Mouse (Mus musculus): ENCODE results near the gene Cplx3. TPM values are rescaled to one million over a fixed set of nuclear protein-coding genes. Genes with fewer than 3 reads are reported as not detected.

Gene Cplx3
- polyA plus RNA-seq, 1 experiment from 2014 or later: not detected

- 87% methylated on average over 11 of the region's 11 CpGs for WGBS
- Histone ChIP-seq H3K27me3 (no peaks in the 10 kb centered on the region), H3K27ac (no peak overlapping the region), H3K4me3 (replicated peaks) (no peak overlapping the region), H3K4me1 (peaks cover 7% of the 10 kb centered on the region), H3K9ac (no peak overlapping the region), H3K36me3 (peaks cover 56% of the 10 kb centered on the region), H3K4me2 (no peak overlapping the region), H3K9me3 (replicated peaks) (no peaks in the 10 kb centered on the region)
- no peak for ATAC-seq (replicated peaks; ENCODE audit: low FRiP score)
Measured at GRCm38 (mm10) chr9:57550126-57550862, 55.8 kb downstream of the Cplx3 start.

Other genes starting within 250 kb of the Cplx3 start
- 25.8 and 30.3 TPM in 2 replicates for gene Ppcdc, start 166.2 kb downstream of the Cplx3 start, polyA plus RNA-seq (2015; fragmentation: Nextera tagmentation; extraction: Ambion mirVana)
- gene Scamp5, start 138.2 kb downstream of the Cplx3 start, polyA plus RNA-seq (2015; fragmentation: Nextera tagmentation; extraction: Ambion mirVana): 15.1 and 15.9 TPM in 2 replicates
- 5.6 and 6.0 TPM in 2 replicates for gene Rpp25, start 102.3 kb downstream of the Cplx3 start, polyA plus RNA-seq (2015; fragmentation: Nextera tagmentation; extraction: Ambion mirVana)
- gene Cox5a, start 85.0 kb downstream of the Cplx3 start, polyA plus RNA-seq (2015; fragmentation: Nextera tagmentation; extraction: Ambion mirVana): 673 and 729 TPM in 2 replicates
- gene Fam219b, start 68.8 kb downstream of the Cplx3 start, polyA plus RNA-seq (2015; fragmentation: Nextera tagmentation; extraction: Ambion mirVana): 18.1 and 19.0 TPM in 2 replicates
- gene Mpi, start 53.5 kb downstream of the Cplx3 start, polyA plus RNA-seq (2015; fragmentation: Nextera tagmentation; extraction: Ambion mirVana): 51.9 and 53.3 TPM in 2 replicates
- 74.5 and 85.5 TPM in 2 replicates for gene Scamp2, start 45.3 kb downstream of the Cplx3 start, polyA plus RNA-seq (2015; fragmentation: Nextera tagmentation; extraction: Ambion mirVana)
- 16.9 and 18.8 TPM in 2 replicates for gene Ulk3, start 16.8 kb downstream of the Cplx3 start, polyA plus RNA-seq (2015; fragmentation: Nextera tagmentation; extraction: Ambion mirVana)
- not detected in 2 replicates for gene Lman1l, start 14.5 kb upstream of the Cplx3 start, polyA plus RNA-seq (2015; fragmentation: Nextera tagmentation; extraction: Ambion mirVana)
- 27.2 and 27.9 TPM in 2 replicates for gene Csk, start 47.4 kb upstream of the Cplx3 start, polyA plus RNA-seq (2015; fragmentation: Nextera tagmentation; extraction: Ambion mirVana)
- not detected in 2 replicates for gene Cyp1a2, start 77.4 kb upstream of the Cplx3 start, polyA plus RNA-seq (2015; fragmentation: Nextera tagmentation; extraction: Ambion mirVana)
- gene Cyp1a1, start 81.6 kb upstream of the Cplx3 start, polyA plus RNA-seq (2015; fragmentation: Nextera tagmentation; extraction: Ambion mirVana): 0.08 and 0.22 TPM in 2 replicates
- 33.6 and 34.4 TPM in 2 replicates for gene Edc3, start 102.3 kb upstream of the Cplx3 start, polyA plus RNA-seq (2015; fragmentation: Nextera tagmentation; extraction: Ambion mirVana)
- 71.0 and 71.8 TPM in 2 replicates for gene Clk3, start 159.6 kb upstream of the Cplx3 start, polyA plus RNA-seq (2015; fragmentation: Nextera tagmentation; extraction: Ambion mirVana)
- 6.2 and 9.1 TPM in 2 replicates for gene Arid3b, start 230.5 kb upstream of the Cplx3 start, polyA plus RNA-seq (2015; fragmentation: Nextera tagmentation; extraction: Ambion mirVana)